Mouse (Mus musculus) intestine, postnatal 0 days (tissue): Measurements from ENCODE around the gene Cadm4. TPM values are rescaled to one million over a fixed set of nuclear protein-coding genes. Genes with fewer than 3 reads are reported as not detected.
A peak's percentile ranks its signal among the peaks of the same experiment; 100 is the strongest.

Source experiments
- ATAC-seq: fragments of 200-750 bp; cut with Nextera tagmentation; 2 replicates; pipeline ENCODE4 v1.8.0; 2017; ENCODE audit warnings: mild to moderate bottlenecking, moderate TSS enrichment, moderate library complexity
- H3K27ac ChIP-seq: fragments of 300-500 bp; sonication (generic); 2 replicates; pipeline ENCODE4 v1.5.1; 2014; ENCODE audit warnings: mild to moderate bottlenecking, low read depth, low read length, moderate library complexity
- H3K27me3 ChIP-seq: fragments of 300-500 bp; sonication (generic); replicated peaks from 2 replicates; pipeline ENCODE4 v1.6.1; 2014; ENCODE audit warnings: low read length, mixed read lengths; ENCODE audit not compliant: control insufficient read depth, insufficient read depth
- H3K36me3 ChIP-seq: fragments of 300-500 bp; sonication (generic); 2 replicates; pipeline ENCODE4 v1.6.1; 2014; ENCODE audit warnings: mild to moderate bottlenecking, moderate library complexity; ENCODE audit not compliant: control insufficient read depth, insufficient read depth
- H3K4me1 ChIP-seq: fragments of 300-500 bp; sonication (generic); replicated peaks from 2 replicates; pipeline ENCODE4 v1.6.1; 2014; ENCODE audit warnings: antibody characterized with exemption, low read length, mixed read lengths; ENCODE audit not compliant: control insufficient read depth, insufficient read depth
- H3K4me2 ChIP-seq: fragments of 300-500 bp; sonication (generic); replicated peaks from 2 replicates; pipeline ENCODE4 v1.6.1; 2014; ENCODE audit warnings: low read depth, mild to moderate bottlenecking, moderate library complexity
- H3K4me3 ChIP-seq: fragments of 300-500 bp; sonication (generic); 2 replicates; pipeline ENCODE4 v1.5.1; 2014; ENCODE audit warnings: low read depth, low read length
- H3K9ac ChIP-seq: fragments of 300-500 bp; sonication (generic); 2 replicates; pipeline ENCODE4 v1.6.1; 2014; ENCODE audit warnings: mild to moderate bottlenecking, low read depth, low read length
- H3K9me3 ChIP-seq: fragments of 300-500 bp; sonication (generic); 2 replicates; pipeline ENCODE4 v1.6.1; 2016; ENCODE audit warnings: mixed run types; ENCODE audit not compliant: control insufficient read depth
- CTCF ChIP-seq: sonication (generic); IDR thresholded peaks from 2 replicates; pipeline ENCODE4 v1.5.1; 2016; ENCODE audit warnings: low read depth, mild to moderate bottlenecking, control low read depth, antibody characterized with exemption, moderate library complexity
- WGBS: fragments of 180-500 bp; shearing (Covaris S2); extraction: QIAGEN DNeasy Blood & Tissue Kit; methylation state at CpG from one replicate; pipeline ENCODE4 v1.1.7; 2014; 5-methylcytosine and 5-hydroxymethylcytosine counted together
- polyA plus RNA-seq: library from polyadenylated mRNA; unstranded; fragments of >200 nt; fragmentation: Nextera tagmentation; extraction: Ambion mirVana; gene quantifications from 2 replicates; pipeline ENCODE4 v1.2.1, GENCODE M21; 2015

Gene Cadm4
- polyA plus RNA-seq, 1 experiment from 2014 or later, result 1.4 TPM

GRCm38 (mm10) chr7:24462388-24463319 lies 19.2 kb upstream of the Cadm4 start, which contains the start of gene Plaur:
Plaur (plus strand) TSS chr7:24462484.
- peaks cover 8% of the 10 kb centered on the region; the same call in 1 of the 2 replicates for H3K36me3 ChIP-seq
- TF ChIP-seq CTCF, result no peak
- no peaks in the 10 kb centered on the region for H3K9me3 ChIP-seq
- peaks cover 4% of the 10 kb centered on the region; the same call in 1 of the 2 replicates for H3K4me1 ChIP-seq
- peak within 1 kb of the TSS; percentile 40 for H3K4me3 ChIP-seq
- 1% methylated on average over 27 of the region's 27 CpGs for WGBS
- peak within 1 kb of the TSS; percentile 35 for H3K27ac ChIP-seq
- no peaks in the 10 kb centered on the region for H3K27me3 ChIP-seq
- peak within 1 kb of the TSS; percentile 66 for H3K4me2 ChIP-seq
- peak within 1 kb of the TSS; percentile 34; the same call in 1 of the 2 replicates for H3K9ac ChIP-seq
- peak; percentile 39 for ATAC-seq

- no peak for ATAC-seq
- WGBS, result 93% methylated on average over 6 of the region's 6 CpGs
- no peaks in the 10 kb centered on the region for H3K9me3 ChIP-seq
- H3K36me3 ChIP-seq, result peaks cover 8% of the 10 kb centered on the region; the same call in 1 of the 2 replicates
- H3K4me1 ChIP-seq, result peaks cover under 1% of the 10 kb centered on the region; the same call in 1 of the 2 replicates
- H3K4me3 ChIP-seq, result no peak overlapping the region
- TF ChIP-seq CTCF, result no peak
- H3K27ac ChIP-seq, result no peak overlapping the region
- no peak overlapping the region for H3K9ac ChIP-seq
- H3K4me2 ChIP-seq, result no peak overlapping the region
- no peaks in the 10 kb centered on the region for H3K27me3 ChIP-seq
These were observed 15.0 kb upstream of the Cadm4 start for GRCm38 (mm10) chr7:24466835-24467234.

- Histone ChIP-seq H3K36me3 (peaks cover 8% of the 10 kb centered on the region; the same call in 1 of the 2 replicates), H3K4me2 (no peak overlapping the region), H3K27ac (no peak overlapping the region), H3K4me3 (no peak overlapping the region), H3K9me3 (no peaks in the 10 kb centered on the region), H3K27me3 (no peaks in the 10 kb centered on the region), H3K9ac (no peak overlapping the region), H3K4me1 (no peaks in the 10 kb centered on the region)
- TF ChIP-seq CTCF, result no peak
- no peak for ATAC-seq
- WGBS, result 87% methylated on average over 5 of the region's 5 CpGs
These were observed 13.9 kb upstream of the Cadm4 start for GRCm38 (mm10) chr7:24467886-24468285.

GRCm38 (mm10) chr7:24469126-24469525 lies 12.7 kb upstream of the Cadm4 start:
- TF ChIP-seq CTCF, result peak; percentile 64
- H3K27me3 ChIP-seq, result no peaks in the 10 kb centered on the region
- H3K4me1 ChIP-seq, result no peaks in the 10 kb centered on the region
- H3K9ac ChIP-seq, result no peak overlapping the region
- H3K27ac ChIP-seq, result no peak overlapping the region
- H3K36me3 ChIP-seq, result peaks cover 8% of the 10 kb centered on the region; the same call in 1 of the 2 replicates
- H3K4me3 ChIP-seq, result no peak overlapping the region
- no peak for ATAC-seq
- H3K4me2 ChIP-seq, result no peak overlapping the region
- WGBS, result 88% methylated on average over 3 of the region's 3 CpGs
- no peaks in the 10 kb centered on the region for H3K9me3 ChIP-seq

GRCm38 (mm10) chr7:24470356-24470755 lies 11.5 kb upstream of the Cadm4 start:
- no peaks in the 10 kb centered on the region for H3K27me3 ChIP-seq
- no peaks in the 10 kb centered on the region for H3K9me3 ChIP-seq
- H3K36me3 ChIP-seq, result peaks cover 8% of the 10 kb centered on the region; the same call in 1 of the 2 replicates
- no peak for ATAC-seq
- no peak overlapping the region for H3K27ac ChIP-seq
- WGBS, result 94% methylated on average over 7 of the region's 7 CpGs
- no peak for TF ChIP-seq CTCF
- H3K9ac ChIP-seq, result no peak overlapping the region
- H3K4me3 ChIP-seq, result no peak overlapping the region
- H3K4me2 ChIP-seq, result no peak overlapping the region
- H3K4me1 ChIP-seq, result no peaks in the 10 kb centered on the region

- Histone ChIP-seq H3K27ac (no peak overlapping the region), H3K4me2 (no peak overlapping the region), H3K4me3 (no peak overlapping the region), H3K4me1 (no peaks in the 10 kb centered on the region), H3K36me3 (no peaks in the 10 kb centered on the region), H3K9me3 (no peaks in the 10 kb centered on the region), H3K9ac (no peak overlapping the region), H3K27me3 (no peaks in the 10 kb centered on the region)
- TF ChIP-seq CTCF, result no peak
- ATAC-seq, result no peak
- 70% methylated on average over 6 of the region's 6 CpGs for WGBS
These were observed 9.4 kb upstream of the Cadm4 start for GRCm38 (mm10) chr7:24472442-24472841.
